Mouse (Mus musculus): ENCODE measurements around the gene Ubl7. TPM values are rescaled to one million over a fixed set of nuclear protein-coding genes. Genes with fewer than 3 reads are reported as not detected.
A peak's percentile ranks its signal among the peaks of the same experiment; 100 is the strongest.

Ubl7 gene
- polyA plus RNA-seq, 1 experiment: 67.3 TPM

DNA sequence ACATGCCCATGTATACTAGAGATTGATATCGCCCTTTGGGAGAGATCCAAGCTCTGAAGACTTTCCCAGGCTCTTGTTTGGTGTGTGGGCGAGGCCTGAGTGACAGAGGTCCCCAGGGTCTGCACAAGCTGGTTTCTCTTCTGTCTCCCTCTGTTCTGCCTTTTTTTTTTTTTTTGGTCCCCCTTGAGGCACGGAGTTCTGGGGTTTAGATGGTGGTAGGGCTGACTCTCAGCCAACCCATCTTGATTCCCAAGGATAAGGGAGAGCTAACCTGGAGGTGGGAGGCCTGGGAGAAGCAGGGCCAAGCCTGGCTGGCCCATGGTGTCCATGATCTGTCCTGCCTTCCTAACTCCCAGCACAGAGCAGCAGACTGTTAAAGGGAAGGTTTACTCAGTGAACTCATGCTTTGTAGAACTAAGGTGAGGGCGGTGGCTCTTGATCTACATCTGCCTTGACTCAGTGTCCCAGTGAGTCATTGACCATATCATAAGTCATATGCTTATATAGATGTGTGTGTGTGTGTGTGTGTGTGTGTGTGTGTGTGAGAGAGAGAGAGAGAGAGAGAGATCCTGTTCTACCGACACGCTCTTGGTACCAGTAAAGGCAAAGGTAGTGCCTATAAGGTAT, 62.8 kb downstream of the Ubl7 start:
- H3K4me3 ChIP-seq (ENCODE audit: insufficient read depth, low read depth, low read length): no peak overlapping the region
- H3K4me1 ChIP-seq (ENCODE audit: control insufficient read depth, insufficient read depth, insufficient read length, low read length): peaks cover 47% of the 10 kb centered on the region
- peak overlapping the region; percentile 96 for H3K27ac ChIP-seq (replicated peaks; ENCODE audit: low read depth, low read length)

- no peak overlapping the region; the same call in 1 of the 2 replicates for H3K27ac ChIP-seq (replicated peaks; ENCODE audit: low read depth, low read length)
These were observed 63.4 kb downstream of the Ubl7 start for GRCm38 (mm10) chr9:57974221-57974620.

DNA sequence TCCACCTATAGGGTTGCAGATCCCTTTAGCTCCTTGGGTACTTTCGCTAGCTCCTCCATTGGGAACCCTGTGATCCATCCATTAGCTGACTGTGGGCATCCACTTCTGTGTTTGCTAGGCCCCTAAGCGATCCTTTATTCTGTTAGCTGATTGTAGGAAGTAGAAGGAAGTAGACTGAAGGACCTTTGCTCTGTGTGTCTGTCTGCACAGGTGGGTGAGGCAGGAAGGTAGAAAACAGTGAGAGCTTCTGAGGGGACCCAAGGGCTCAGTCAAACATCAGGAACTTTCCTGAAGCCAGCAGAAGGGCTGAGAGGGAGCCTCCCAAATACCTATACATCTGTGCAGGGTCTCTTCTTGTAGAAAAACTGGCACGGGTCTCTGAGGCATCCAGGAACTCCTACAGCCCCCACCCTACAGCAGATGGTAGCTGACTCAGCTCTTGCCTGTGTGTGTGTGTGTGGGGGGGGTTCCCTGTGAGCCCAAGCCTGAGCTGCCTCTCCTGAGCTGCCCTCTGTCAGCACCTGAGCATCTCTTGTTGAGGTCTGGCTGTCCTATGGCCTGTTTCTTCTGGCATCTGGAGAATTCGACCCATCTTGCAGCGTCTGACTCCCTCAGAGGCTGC, 64.5 kb downstream of the Ubl7 start:
- Histone ChIP-seq H3K27ac (replicated peaks; ENCODE audit: low read depth, low read length) (no peak overlapping the region), H3K4me1 (ENCODE audit: control insufficient read depth, insufficient read depth, insufficient read length, low read length) (peaks cover 33% of the 10 kb centered on the region), H3K4me3 (ENCODE audit: insufficient read depth, low read depth, low read length) (no peak overlapping the region)

More at GRCm38 (mm10) chr9:57974221-57974620, 63.4 kb downstream of the Ubl7 start:
- Histone ChIP-seq H3K4me1 (ENCODE audit: control insufficient read depth, insufficient read depth, insufficient read length, low read length) (peaks cover 41% of the 10 kb centered on the region), H3K4me3 (ENCODE audit: insufficient read depth, low read depth, low read length) (no peak overlapping the region)

DNA sequence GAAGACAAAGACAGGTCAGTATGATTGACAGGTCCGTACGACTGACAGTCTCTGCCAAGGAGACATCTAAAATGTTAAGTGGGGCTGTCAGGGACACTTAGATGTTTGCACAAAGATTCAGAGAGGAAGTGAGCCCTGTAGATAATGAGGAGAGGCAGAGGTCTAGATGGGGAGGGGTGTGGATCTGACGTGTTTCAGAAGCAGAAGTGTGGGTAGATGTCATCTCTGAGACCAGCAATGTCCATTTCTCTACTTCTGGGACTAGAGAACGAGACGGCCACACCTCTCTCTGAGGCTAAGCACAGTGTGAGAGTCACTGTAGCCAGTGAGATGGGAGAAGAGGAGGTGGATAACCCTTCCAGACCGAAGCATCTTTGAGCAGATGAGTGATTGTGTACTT, 67.2 kb downstream of the Ubl7 start:
- no peak overlapping the region for H3K27ac ChIP-seq (replicated peaks; ENCODE audit: low read depth, low read length)
- H3K4me3 ChIP-seq (ENCODE audit: insufficient read depth, low read depth, low read length): no peak overlapping the region
- peaks cover 15% of the 10 kb centered on the region for H3K4me1 ChIP-seq (ENCODE audit: control insufficient read depth, insufficient read depth, insufficient read length, low read length)

- no peak overlapping the region for H3K27ac ChIP-seq (replicated peaks; ENCODE audit: low read depth, low read length)
- H3K4me3 ChIP-seq (ENCODE audit: insufficient read depth, low read depth, low read length): no peak overlapping the region
- peaks cover 7% of the 10 kb centered on the region; the same call in 1 of the 2 replicates for H3K4me1 ChIP-seq (ENCODE audit: control insufficient read depth, insufficient read depth, insufficient read length, low read length)
These were observed 68.1 kb downstream of the Ubl7 start for GRCm38 (mm10) chr9:57978858-57979257.

Other genes with a start within 250 kb of the Ubl7 start
- gene Cyp1a2, start 227.3 kb upstream of the Ubl7 start, polyA plus RNA-seq (2012; ENCODE audit: insufficient read depth, insufficient read length, missing spikeins): not detected in 2 replicates
- 2.6 and 4.5 TPM in 2 replicates for gene Cyp1a1, start 223.1 kb upstream of the Ubl7 start, polyA plus RNA-seq (2012; ENCODE audit: insufficient read depth, insufficient read length, missing spikeins)
- 4.4 and 5.7 TPM in 2 replicates for gene Edc3, start 202.4 kb upstream of the Ubl7 start, polyA plus RNA-seq (2012; ENCODE audit: insufficient read depth, insufficient read length, missing spikeins)
- 22.3 and 26.6 TPM in 2 replicates for gene Clk3, start 145.1 kb upstream of the Ubl7 start, polyA plus RNA-seq (2012; ENCODE audit: insufficient read depth, insufficient read length, missing spikeins)
- gene Arid3b, start 74.2 kb upstream of the Ubl7 start, polyA plus RNA-seq (2012; ENCODE audit: insufficient read depth, insufficient read length, missing spikeins): 2.6 and 4.5 TPM in 2 replicates
- gene Sema7a, start 29.1 kb downstream of the Ubl7 start, polyA plus RNA-seq (2012; ENCODE audit: insufficient read depth, insufficient read length, missing spikeins): 2.8 and 6.0 TPM in 2 replicates
- gene Cyp11a1, start 95.4 kb downstream of the Ubl7 start, polyA plus RNA-seq (2012; ENCODE audit: insufficient read depth, insufficient read length, missing spikeins): not detected in 2 replicates
- gene Stra6, start 152.8 kb downstream of the Ubl7 start, polyA plus RNA-seq (2012; ENCODE audit: insufficient read depth, insufficient read length, missing spikeins): not detected in 2 replicates
- gene Ccdc33, start 207.8 kb downstream of the Ubl7 start, polyA plus RNA-seq (2012; ENCODE audit: insufficient read depth, insufficient read length, missing spikeins): not detected in 2 replicates

Measured in brown adipose tissue, adult 24 weeks (tissue).